Mouse (Mus musculus): ENCODE measurements around the gene Amn1. TPM values are rescaled to one million over a fixed set of nuclear protein-coding genes. Genes with fewer than 3 reads are reported as not detected.

Gene Amn1
- 30.7 TPM for polyA plus RNA-seq (2017; shearing (Covaris generic))

DNA sequence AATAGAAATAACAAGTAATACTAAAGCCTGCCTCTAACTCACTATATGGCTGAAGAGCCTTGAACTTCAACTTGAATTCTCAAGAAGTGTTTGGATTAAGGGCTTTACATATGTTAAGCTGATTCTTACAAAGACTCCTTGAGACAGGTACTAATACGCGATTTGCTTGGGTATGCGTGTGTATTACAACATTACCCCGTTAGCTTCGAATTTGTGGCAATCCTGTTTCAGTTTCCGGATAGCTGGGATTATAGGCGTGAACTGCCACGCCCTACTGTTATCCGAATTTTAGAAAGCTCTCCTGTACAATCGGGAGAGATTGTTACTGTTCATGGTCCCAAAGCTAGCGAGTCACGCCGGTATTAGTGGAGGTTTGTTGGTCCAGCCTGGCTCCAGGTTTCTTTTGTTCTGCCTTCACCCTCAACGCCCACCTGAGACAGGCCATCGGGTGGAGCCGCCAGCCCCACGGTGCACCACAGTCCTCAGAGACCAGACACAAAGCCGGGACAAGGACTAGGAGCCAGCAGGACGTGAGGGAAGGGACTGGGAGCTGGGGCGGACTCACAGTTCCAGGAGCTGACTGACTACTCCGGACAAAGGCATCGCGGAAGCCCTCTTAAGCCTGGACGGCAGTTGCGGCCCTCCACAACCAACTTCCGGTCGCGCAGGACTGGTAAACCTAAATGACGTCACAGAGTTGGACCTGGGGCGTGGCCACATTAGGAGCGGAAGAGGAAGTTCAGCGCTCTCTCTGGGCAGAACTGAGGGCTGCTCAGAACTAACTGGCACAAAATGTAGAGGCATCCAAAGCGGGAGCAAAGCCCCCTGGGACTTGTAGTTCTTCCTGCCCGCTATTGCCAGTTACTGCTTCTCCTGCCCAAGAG is at the start of gene Amn1:
Gene Amn1, minus strand, starts transcription at position 672 of the 884 bp plus-strand sequence.

GRCm38 (mm10) chr6:149139471-149139870 is 49.0 kb downstream of the Amn1 start, which contains the start of gene Etfbkmt:
Gene Etfbkmt, plus strand, starts transcription at chr6:149139849.

GRCm38 (mm10) chr6:149129870-149130269 is 58.6 kb downstream of the Amn1 start, which contains the start of gene Gm10203:
Gene Gm10203, plus strand, starts transcription at chr6:149130170.

Other genes starting within 250 kb of the Amn1 start
- 51.3 TPM for gene Sinhcaf, start 242.2 kb downstream of the Amn1 start, polyA plus RNA-seq (2017; shearing (Covaris generic))
- gene Dennd5b, start 87.0 kb downstream of the Amn1 start, polyA plus RNA-seq (2017; shearing (Covaris generic)) = 0.15 TPM
- not detected for gene Gm10203, start 58.5 kb downstream of the Amn1 start, polyA plus RNA-seq (2017; shearing (Covaris generic))
- 83.5 TPM for gene Etfbkmt, start 48.9 kb downstream of the Amn1 start, polyA plus RNA-seq (2017; shearing (Covaris generic))
- 247 TPM for gene Resf1, start 120.7 kb upstream of the Amn1 start, polyA plus RNA-seq (2017; shearing (Covaris generic))
- gene Bicd1, start 220.2 kb upstream of the Amn1 start, polyA plus RNA-seq (2017; shearing (Covaris generic)) = 9.4 TPM

Data from CD4-positive, CD25-positive, alpha-beta regulatory T cell, adult 9 weeks (primary cell).